Mouse (Mus musculus): Measurements from ENCODE around the gene Lamb3.

- TF ChIP-seq CTCF (IDR thresholded peaks at IDR 0.05; ENCODE audit: control insufficient read depth, insufficient read depth, low read length) (no peak), POLR2A (IDR thresholded peaks at IDR 0.05; ENCODE audit: borderline replicate concordance, control insufficient read depth, low read depth, low read length) (no peak)
These were observed 80.1 kb downstream of the Lamb3 start for GRCm38 (mm10) chr1:193287578-193287977.
